Mouse (Mus musculus): ENCODE results near the gene Slc39a11.

DNA sequence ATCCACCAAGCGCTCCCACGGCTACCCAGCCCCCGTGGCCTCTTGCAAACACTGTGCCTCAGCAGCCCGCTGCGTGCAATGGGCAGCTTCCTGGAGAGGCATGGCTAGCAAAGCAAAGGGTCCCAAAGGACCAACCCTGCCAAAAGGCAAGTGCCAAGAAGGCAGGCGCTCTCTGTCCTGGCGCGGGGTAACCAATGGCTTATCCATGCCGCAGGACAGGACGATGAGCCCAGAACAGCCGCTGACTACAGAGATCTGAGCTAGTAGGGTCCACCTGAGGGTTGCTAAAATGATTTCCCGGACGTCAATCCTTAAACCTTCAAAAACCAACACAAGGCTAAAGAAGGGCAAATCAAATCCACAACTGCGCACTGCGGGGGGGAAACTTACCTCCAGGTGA is 449.0 kb downstream of the Slc39a11 start:
- TF ChIP-seq POLR2A (IDR thresholded peaks at IDR 0.05; ENCODE audit: low read depth, low read length) (no peak), CTCF (IDR thresholded peaks at IDR 0.05; ENCODE audit: extremely low read depth, insufficient read length, insufficient replicate concordance, low read depth, low read length) (no peak)

All from small intestine, adult 2 months (tissue).